Mouse (Mus musculus): ENCODE measurements around the gene Morc2a.

Morc2a gene

GRCm38 (mm10) chr11:3733933-3734636 lies 85.1 kb downstream of the Morc2a start:
- no peak for DNase-seq (ENCODE audit: low spot score in 2 of 2)

DNA sequence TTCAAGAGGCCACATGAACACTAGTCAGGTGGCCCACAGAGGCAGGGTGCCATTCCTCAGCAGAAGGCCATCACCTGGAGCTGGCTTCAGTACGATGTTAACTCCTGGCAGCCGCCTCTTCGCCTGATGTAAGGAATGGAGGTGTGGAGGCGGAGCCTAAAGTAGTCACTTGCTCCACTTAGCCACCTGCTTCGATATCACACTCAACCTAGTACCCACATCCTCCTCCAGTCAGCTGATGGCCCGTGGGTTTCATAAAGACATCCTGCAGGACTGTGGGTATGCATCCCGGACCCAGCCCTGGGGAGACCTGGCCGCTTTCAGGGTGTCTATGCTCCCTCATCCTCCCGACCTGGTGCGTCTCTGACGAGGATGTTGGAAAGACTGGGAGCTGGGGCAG lies 86.7 kb downstream of the Morc2a start:
- DNase-seq (ENCODE audit: low spot score in 2 of 2): no peak

DNA sequence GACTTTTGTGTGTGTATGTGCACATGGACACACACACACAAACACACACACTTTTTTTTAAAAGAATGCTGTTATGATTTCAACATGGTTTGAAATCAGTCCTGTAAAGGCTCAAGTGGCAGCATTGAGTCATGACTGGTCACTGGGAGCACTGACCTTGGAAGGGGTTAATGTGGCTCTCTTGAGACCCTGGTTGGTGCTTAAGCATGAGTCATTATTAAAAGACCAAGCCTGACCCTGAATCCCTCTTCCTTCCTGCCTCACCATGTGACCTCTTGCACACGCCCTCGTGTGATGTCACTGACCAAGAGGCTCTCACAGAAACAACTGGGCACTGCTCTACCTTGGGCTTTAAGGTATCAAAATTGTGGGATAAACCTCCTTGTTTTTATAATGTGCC lies 89.8 kb downstream of the Morc2a start:
- DNase-seq (ENCODE audit: low spot score in 2 of 2): no peak
